Mouse (Mus musculus) limb, embryonic 11.5 days (tissue): ENCODE measurements around the gene Pcdh17. TPM values are rescaled to one million over a fixed set of nuclear protein-coding genes. Genes with fewer than 3 reads are reported as not detected.

Experiments used
- ATAC-seq: fragments of 200-750 bp; cut with Nextera tagmentation; 2 replicates; pipeline ENCODE4 v1.8.0; 2017; ENCODE audit warnings: low read depth; ENCODE audit not compliant: insufficient number of reproducible peaks, low FRiP score, low TSS enrichment
- DNase-seq: peaks from one replicate; pipeline ENCODE4 v3.0.0-alpha.2; 2015; ENCODE audit warnings: low spot score
- H3K27ac ChIP-seq: fragments of 300-500 bp; sonication (generic); replicated peaks from 2 replicates; pipeline ENCODE4 v1.5.1; 2014; ENCODE audit warnings: low read depth, mild to moderate bottlenecking, low read length
- H3K27me3 ChIP-seq: fragments of 300-500 bp; sonication (generic); 2 replicates; pipeline ENCODE4 v1.6.1; 2014; ENCODE audit warnings: mild to moderate bottlenecking, low read length, mixed read lengths; ENCODE audit not compliant: control insufficient read depth, insufficient read depth
- H3K36me3 ChIP-seq: fragments of 300-500 bp; sonication (generic); 2 replicates; pipeline ENCODE4 v1.6.1; 2014; ENCODE audit warnings: mild to moderate bottlenecking, low read length, moderate library complexity, mixed read lengths; ENCODE audit not compliant: control insufficient read depth, insufficient read depth
- H3K4me1 ChIP-seq: fragments of 300-500 bp; sonication (generic); 2 replicates; pipeline ENCODE4 v1.6.1; 2014; ENCODE audit warnings: low read length, mixed read lengths; ENCODE audit not compliant: control insufficient read depth, insufficient read depth
- H3K4me2 ChIP-seq: fragments of 300-500 bp; sonication (generic); 2 replicates; pipeline ENCODE4 v1.6.1; 2014; ENCODE audit warnings: low read depth, mild to moderate bottlenecking, moderate library complexity; ENCODE audit not compliant: severe bottlenecking
- H3K4me3 ChIP-seq: fragments of 300-500 bp; sonication (generic); 2 replicates; pipeline ENCODE4 v1.5.1; 2014; ENCODE audit warnings: low read depth, low read length
- H3K9ac ChIP-seq: fragments of 300-500 bp; sonication (generic); 2 replicates; pipeline ENCODE4 v1.6.1; 2014; ENCODE audit warnings: mild to moderate bottlenecking, low read length
- H3K9me3 ChIP-seq: fragments of 300-500 bp; sonication (generic); 2 replicates; pipeline ENCODE4 v1.6.1; 2016; ENCODE audit warnings: low read length; ENCODE audit not compliant: control insufficient read depth
- WGBS: fragments of 180-500 bp; shearing (Covaris S2); extraction: QIAGEN DNeasy Blood & Tissue Kit; methylation state at CpG from one replicate; pipeline ENCODE4 v1.1.7; 2014; 5-methylcytosine and 5-hydroxymethylcytosine counted together
- polyA plus RNA-seq: library from polyadenylated mRNA; unstranded; fragments of >200 nt; fragmentation: Nextera tagmentation; extraction: Ambion mirVana; gene quantifications from 2 replicates; pipeline ENCODE4 v1.2.1, GENCODE M21; 2014

The Pcdh17 gene
- 6.4 and 6.6 TPM in 2 replicates for polyA plus RNA-seq

DNA sequence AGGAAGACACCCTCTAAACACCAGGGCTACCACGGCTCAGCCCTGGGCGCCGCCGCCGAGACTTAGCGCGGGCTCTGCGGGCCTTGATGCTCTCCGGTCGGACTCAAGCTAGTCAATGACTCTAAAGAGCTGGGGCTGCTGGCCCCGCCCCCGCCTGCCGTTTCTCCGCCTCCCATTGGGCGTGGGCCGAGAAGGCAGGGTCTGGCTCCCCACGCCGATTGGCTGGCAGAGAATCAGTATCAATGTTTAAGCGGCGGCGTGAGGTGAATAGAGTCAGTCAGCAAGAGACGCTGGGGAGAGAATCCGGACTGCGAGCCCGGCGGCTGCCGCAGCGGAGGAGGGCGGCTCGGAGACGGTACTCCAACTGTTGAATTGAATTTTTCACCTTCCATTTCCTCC lies at the start of gene Pcdh17:
Gene Pcdh17 (plus strand): TSS at position 276 of the 399 bp plus-strand sequence.
- ATAC-seq, result peak; percentile 91
- Histone ChIP-seq H3K4me1 (no peaks in the 10 kb centered on the region), H3K4me2 (peak within 1 kb of the TSS; percentile 74), H3K27me3 (peaks cover 25% of the 10 kb centered on the region), H3K27ac (no peak within 1 kb of the TSS), H3K9ac (peak within 1 kb of the TSS; percentile 24), H3K9me3 (no peaks in the 10 kb centered on the region), H3K36me3 (no peaks in the 10 kb centered on the region), H3K4me3 (peak within 1 kb of the TSS; percentile 54)
- peak; percentile 94 for DNase-seq
- 0% methylated on average over 31 of the region's 31 CpGs for WGBS

DNA sequence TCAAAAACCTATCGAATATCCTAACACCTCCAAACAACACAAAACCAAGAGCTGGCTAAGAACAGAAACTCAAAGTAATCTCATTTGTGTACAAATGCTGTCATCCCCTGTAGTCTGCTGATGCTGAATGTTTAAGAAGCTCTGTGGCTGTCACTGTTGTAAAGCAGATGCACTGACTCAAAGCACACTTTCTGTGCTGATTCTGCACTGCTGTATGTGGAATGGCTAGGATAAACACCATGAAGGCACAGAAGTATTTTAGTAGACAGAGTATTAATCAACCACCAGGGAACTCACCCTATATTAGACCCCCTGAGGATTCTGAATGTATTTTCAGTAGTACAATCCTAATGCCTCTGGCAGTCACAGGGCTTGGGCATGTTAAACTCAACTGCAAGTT lies 46.2 kb upstream of the Pcdh17 start:
- Histone ChIP-seq H3K4me3 (no peak overlapping the region), H3K27ac (no peak overlapping the region), H3K27me3 (no peaks in the 10 kb centered on the region), H3K4me1 (no peaks in the 10 kb centered on the region), H3K9me3 (no peaks in the 10 kb centered on the region), H3K9ac (no peak overlapping the region), H3K4me2 (no peak overlapping the region), H3K36me3 (no peaks in the 10 kb centered on the region)
- DNase-seq, result no peak
- ATAC-seq, result no peak
- WGBS, result 76% methylated on average over 1 of the region's 1 CpGs

DNA sequence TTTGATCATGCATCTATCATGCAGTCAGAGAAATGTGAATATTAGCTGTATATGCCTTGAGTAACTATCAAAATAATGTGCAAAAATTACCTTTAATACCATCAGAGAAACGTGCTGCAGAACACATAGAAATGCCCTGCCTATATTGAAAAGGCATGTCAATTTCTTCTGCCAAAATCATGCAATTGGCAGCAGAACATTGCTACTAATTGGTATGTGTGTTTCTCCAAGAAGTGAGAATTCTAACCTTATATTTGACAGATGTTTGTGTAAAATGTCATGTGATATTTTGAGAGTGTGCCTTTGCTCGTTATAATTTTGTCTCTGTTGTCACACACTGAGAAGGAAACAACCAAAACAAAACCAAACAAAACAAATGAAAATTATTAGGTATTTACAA lies 18.6 kb upstream of the Pcdh17 start:
- Histone ChIP-seq H3K9me3 (no peaks in the 10 kb centered on the region), H3K4me1 (no peaks in the 10 kb centered on the region), H3K4me2 (no peak overlapping the region), H3K9ac (no peak overlapping the region), H3K27me3 (no peaks in the 10 kb centered on the region), H3K27ac (no peak overlapping the region), H3K4me3 (no peak overlapping the region), H3K36me3 (no peaks in the 10 kb centered on the region)
- 69% methylated on average over 2 of the region's 2 CpGs for WGBS
- ATAC-seq, result no peak
- no peak for DNase-seq

DNA sequence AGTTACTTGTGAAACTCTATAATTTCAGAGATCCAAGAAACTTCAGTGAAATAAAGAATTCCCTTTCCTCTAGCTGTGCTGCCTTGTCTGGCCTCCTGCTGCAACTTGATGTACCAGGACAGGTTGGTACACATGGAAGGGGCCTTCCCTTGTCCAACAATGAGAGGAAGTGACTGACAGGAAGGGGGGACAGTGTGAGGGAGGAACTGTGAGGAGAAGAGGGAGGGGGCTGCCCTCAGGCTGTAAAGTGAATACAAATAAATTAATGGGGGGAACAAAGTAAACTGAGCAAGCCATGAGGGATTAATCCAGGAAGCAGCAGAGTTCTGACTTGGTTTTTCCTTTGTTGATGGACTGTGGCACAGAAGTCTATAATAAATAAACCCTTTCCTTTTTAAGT lies 16.7 kb upstream of the Pcdh17 start:
- H3K4me1 ChIP-seq, result no peaks in the 10 kb centered on the region
- no peak overlapping the region for H3K4me3 ChIP-seq
- H3K27ac ChIP-seq, result no peak overlapping the region
- no peaks in the 10 kb centered on the region for H3K36me3 ChIP-seq
- ATAC-seq (no peak), DNase-seq (no peak)
- H3K9me3 ChIP-seq, result no peaks in the 10 kb centered on the region
- H3K27me3 ChIP-seq, result no peaks in the 10 kb centered on the region
- no peak overlapping the region for H3K4me2 ChIP-seq
- H3K9ac ChIP-seq, result no peak overlapping the region

GRCm38 (mm10) chr14:84438066-84438770 lies 5.1 kb upstream of the Pcdh17 start:
- 0 out of 2 replicates have a peak, but pooled peaks have one; percentile 56 for ATAC-seq

DNA sequence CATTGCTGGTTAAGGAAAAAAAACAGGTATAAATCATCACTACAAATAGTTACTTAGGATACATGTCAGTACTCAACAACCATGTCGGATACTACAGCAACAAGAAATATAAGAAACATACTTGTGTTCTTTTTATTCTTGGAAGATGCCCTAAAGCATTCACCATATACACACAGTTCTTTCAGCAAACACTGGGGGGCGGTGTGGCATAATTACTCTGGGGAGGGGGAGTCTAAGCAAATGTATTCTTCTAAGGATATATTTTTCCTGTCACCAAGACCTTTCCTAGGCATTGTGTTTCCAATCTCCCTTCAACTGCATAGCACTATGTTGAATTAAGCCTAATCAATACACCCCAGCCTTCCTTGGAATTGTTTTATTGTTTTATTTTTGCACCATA lies 2.5 kb upstream of the Pcdh17 start:
- Histone ChIP-seq H3K4me1 (no peaks in the 10 kb centered on the region), H3K4me2 (no peak overlapping the region), H3K27me3 (peaks cover 3% of the 10 kb centered on the region; the same call in 1 of the 2 replicates), H3K9ac (no peak overlapping the region), H3K9me3 (no peaks in the 10 kb centered on the region), H3K36me3 (no peaks in the 10 kb centered on the region), H3K4me3 (no peak overlapping the region), H3K27ac (no peak overlapping the region)
- WGBS, result 14% methylated on average over 2 of the region's 2 CpGs
- peak; percentile 72 for DNase-seq
- no peak for ATAC-seq

More at GRCm38 (mm10) chr14:84438066-84438770, 5.1 kb upstream of the Pcdh17 start:
- Histone ChIP-seq H3K27ac (no peak overlapping the region), H3K9me3 (no peaks in the 10 kb centered on the region), H3K27me3 (no peaks in the 10 kb centered on the region), H3K4me3 (no peak overlapping the region), H3K36me3 (no peaks in the 10 kb centered on the region), H3K4me2 (no peak overlapping the region), H3K9ac (no peak overlapping the region), H3K4me1 (no peaks in the 10 kb centered on the region)
- 28% methylated on average over 11 of the region's 11 CpGs for WGBS
- peak; percentile 27 for DNase-seq

GRCm38 (mm10) chr14:84442528-84443287 lies 655 bp upstream of the Pcdh17 start:
- Histone ChIP-seq H3K4me2 (peak overlapping the region; percentile 74), H3K36me3 (no peaks in the 10 kb centered on the region), H3K4me3 (peak overlapping the region; percentile 54), H3K9me3 (no peaks in the 10 kb centered on the region), H3K27ac (no peak overlapping the region), H3K9ac (peak overlapping the region; percentile 24), H3K27me3 (peaks cover 20% of the 10 kb centered on the region), H3K4me1 (no peaks in the 10 kb centered on the region)
- WGBS, result 1% methylated on average over 26 of the region's 30 CpGs
- DNase-seq, result peak; percentile 55
- peak; percentile 61 for ATAC-seq

DNA sequence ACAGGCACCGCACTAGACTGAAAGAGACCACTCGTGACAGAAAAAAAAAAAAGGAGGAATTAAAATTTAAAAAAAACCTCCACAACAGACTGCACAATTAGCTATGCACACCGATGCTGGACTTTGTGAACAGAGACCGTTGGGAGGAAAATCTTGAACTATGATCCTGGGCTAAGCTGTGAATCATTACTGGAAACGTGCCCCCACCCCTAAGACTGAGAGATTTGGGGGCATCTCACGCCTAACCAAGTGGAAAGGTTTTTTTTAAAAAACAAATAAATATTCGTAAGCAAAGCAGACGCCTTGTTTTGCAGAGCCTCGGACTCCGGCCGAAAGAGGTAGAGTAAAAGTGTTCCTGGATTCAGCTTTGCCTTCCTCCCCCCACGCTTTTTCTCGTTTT lies 398 bp downstream of the Pcdh17 start:
- Histone ChIP-seq H3K4me2 (peak overlapping the region; percentile 74), H3K36me3 (no peaks in the 10 kb centered on the region), H3K27ac (no peak overlapping the region), H3K4me1 (no peaks in the 10 kb centered on the region), H3K4me3 (peak overlapping the region; percentile 54), H3K9me3 (no peaks in the 10 kb centered on the region), H3K9ac (no peak overlapping the region), H3K27me3 (peaks cover 28% of the 10 kb centered on the region)
- DNase-seq (peak; percentile 28), ATAC-seq (no peak)
- 3% methylated on average over 13 of the region's 13 CpGs for WGBS
